Mouse (Mus musculus) heart, embryonic 14.5 days (tissue): ENCODE data around the gene Foxo4. TPM values are rescaled to one million over a fixed set of nuclear protein-coding genes. Genes with fewer than 3 reads are reported as not detected.

Experiments
- ATAC-seq: fragments of 200-750 bp; cut with Nextera tagmentation; 2 replicates; pipeline ENCODE4 v1.8.0; 2017; ENCODE audit warnings: low read depth, moderate TSS enrichment; ENCODE audit not compliant: insufficient number of reproducible peaks, insufficient read depth, low FRiP score
- H3K27ac ChIP-seq, 2 experiments: fragments of 200-500 bp in 1 of 2; fragments of 300-500 bp in 1 of 2; sonication (generic) in 1 of 2; replicated peaks in 1 of 2; 2 replicates each; pipeline ENCODE4 v1.5.1; 2012 to 2014; ENCODE audit warnings: low read depth in 2 of 2, low read length in 2 of 2, control low read depth in 1 of 2, mild to moderate bottlenecking in 1 of 2, mixed read lengths in 1 of 2; ENCODE audit not compliant: control insufficient read depth in 1 of 2, insufficient read depth in 1 of 2
- H3K27me3 ChIP-seq: fragments of 300-500 bp; sonication (generic); 2 replicates; pipeline ENCODE4 v1.6.1; 2014; ENCODE audit warnings: mild to moderate bottlenecking, low read length, control low read depth; ENCODE audit not compliant: control insufficient read depth, insufficient read depth
- H3K36me3 ChIP-seq: fragments of 300-500 bp; sonication (generic); 2 replicates; pipeline ENCODE4 v1.6.1; 2014; ENCODE audit warnings: mild to moderate bottlenecking, control low read depth, low read length, mixed read lengths; ENCODE audit not compliant: control insufficient read depth, insufficient read depth
- H3K4me1 ChIP-seq, 2 experiments: fragments of 200-500 bp in 1 of 2; fragments of 300-500 bp in 1 of 2; sonication (generic) in 1 of 2; 2 replicates each; pipeline ENCODE4 v1.6.1; 2012 to 2014; ENCODE audit warnings: low read length in 2 of 2, control low read depth in 1 of 2, mixed read lengths in 1 of 2; ENCODE audit not compliant: control insufficient read depth in 2 of 2, insufficient read depth in 2 of 2
- H3K4me2 ChIP-seq: fragments of 300-500 bp; sonication (generic); 2 replicates; pipeline ENCODE4 v1.6.1; 2014; ENCODE audit warnings: mild to moderate bottlenecking, low read length
- H3K4me3 ChIP-seq, 2 experiments: fragments of 200-500 bp in 1 of 2; fragments of 300-500 bp in 1 of 2; sonication (generic) in 1 of 2; 2 replicates each; pipeline ENCODE4 v1.5.1; 2012 to 2014; ENCODE audit warnings: low read length in 2 of 2, mild to moderate bottlenecking in 2 of 2, control low read depth in 1 of 2, low read depth in 1 of 2, moderate library complexity in 1 of 2; ENCODE audit not compliant: control insufficient read depth in 1 of 2, insufficient read depth in 1 of 2
- H3K9ac ChIP-seq: fragments of 300-500 bp; sonication (generic); 2 replicates; pipeline ENCODE4 v1.6.1; 2014; ENCODE audit warnings: mild to moderate bottlenecking, low read length
- H3K9me3 ChIP-seq: fragments of 300-500 bp; sonication (generic); 2 replicates; pipeline ENCODE4 v1.6.1; 2016; ENCODE audit warnings: low read length, control low read depth; ENCODE audit not compliant: control insufficient read depth
- WGBS: fragments of 180-500 bp; shearing (Covaris S2); extraction: QIAGEN DNeasy Blood & Tissue Kit; methylation state at CpG from one replicate; pipeline ENCODE4 v1.1.7; 2014; 5-methylcytosine and 5-hydroxymethylcytosine counted together
- polyA plus RNA-seq: library from polyadenylated mRNA; unstranded; fragments of >200 nt; fragmentation: Nextera tagmentation; extraction: Ambion mirVana; gene quantifications from 2 replicates; pipeline ENCODE4 v1.2.1, GENCODE M21; 2014

The Foxo4 gene
- polyA plus RNA-seq, 1 experiment from 2014 or later = 2.3 TPM

- Histone ChIP-seq H3K9ac (no peak overlapping the region), H3K4me2 (peak overlapping the region; percentile 8; the same call in 1 of the 2 replicates), H3K27me3 (no peaks in the 10 kb centered on the region), H3K4me3 (no peak overlapping the region), H3K36me3 (peaks cover 13% of the 10 kb centered on the region; the same call in 1 of the 2 replicates), H3K27ac (peak overlapping the region; percentile 45 to 64), H3K9me3 (no peaks in the 10 kb centered on the region), H3K4me1 (peaks cover 9 to 10% of the 10 kb centered on the region in 2 experiments; a peak in 2 of 4 replicates)
- 25% methylated on average over 8 of the region's 13 CpGs for WGBS
- ATAC-seq = peak; percentile 51
Measured at GRCm38 (mm10) chrX:101260441-101261325, 6.4 kb downstream of the Foxo4 start.

- H3K27me3 ChIP-seq = no peaks in the 10 kb centered on the region
- peaks cover 2% of the 10 kb centered on the region; the same call in 1 of the 2 replicates for H3K36me3 ChIP-seq
- H3K4me2 ChIP-seq = no peak within 1 kb of the TSS
- H3K9ac ChIP-seq = no peak within 1 kb of the TSS
- H3K9me3 ChIP-seq = no peaks in the 10 kb centered on the region
- no peak within 1 kb of the TSS for H3K4me3 ChIP-seq
- no peak within 1 kb of the TSS for H3K27ac ChIP-seq
- 88% methylated on average over 1 of the region's 1 CpGs for WGBS
- H3K4me1 ChIP-seq = peaks cover 8 to 9% of the 10 kb centered on the region in 2 experiments; a peak in 2 of 4 replicates
- ATAC-seq = no peak
Measured at GRCm38 (mm10) chrX:101263892-101264291, 9.6 kb downstream of the Foxo4 start, which contains the start of gene Gm614. Gene Gm614 (minus strand): TSS chrX:101263992.

GRCm38 (mm10) chrX:101266631-101267030, 12.3 kb downstream of the Foxo4 start:
- 93% methylated on average over 6 of the region's 6 CpGs for WGBS
- H3K4me3 ChIP-seq = no peak overlapping the region

GRCm38 (mm10) chrX:101268025-101268754, 13.9 kb downstream of the Foxo4 start, which contains the start of gene Il2rg:
Gene Il2rg (minus strand): TSS chrX:101268255.
- no peak within 1 kb of the TSS for H3K27ac ChIP-seq
- ATAC-seq = no peak
- no peak within 1 kb of the TSS for H3K9ac ChIP-seq
- no peaks in the 10 kb centered on the region for H3K27me3 ChIP-seq
- no peaks in the 10 kb centered on the region for H3K36me3 ChIP-seq
- 55% methylated on average over 5 of the region's 5 CpGs for WGBS
- no peak within 1 kb of the TSS for H3K4me3 ChIP-seq
- no peaks in the 10 kb centered on the region for H3K9me3 ChIP-seq
- H3K4me1 ChIP-seq = no peaks in the 10 kb centered on the region
- 0 out of 2 replicates have a peak within 1 kb of the TSS, but pooled peaks have one; percentile 9 for H3K4me2 ChIP-seq

More at GRCm38 (mm10) chrX:101266631-101267030, 12.3 kb downstream of the Foxo4 start:
- Histone ChIP-seq H3K9me3 (no peaks in the 10 kb centered on the region), H3K36me3 (no peaks in the 10 kb centered on the region), H3K27me3 (no peaks in the 10 kb centered on the region), H3K27ac (no peak overlapping the region), H3K4me1 (no peaks in the 10 kb centered on the region), H3K9ac (no peak overlapping the region), H3K4me2 (no peak overlapping the region)
- no peak for ATAC-seq

GRCm38 (mm10) chrX:101268755-101269124, 14.4 kb downstream of the Foxo4 start, which contains the start of gene Gm20489:
Gene Gm20489 (minus strand): TSS chrX:101269023.
- ATAC-seq = no peak
- H3K27ac ChIP-seq = no peak within 1 kb of the TSS
- no peaks in the 10 kb centered on the region for H3K27me3 ChIP-seq
- H3K9me3 ChIP-seq = no peaks in the 10 kb centered on the region
- H3K4me1 ChIP-seq = no peaks in the 10 kb centered on the region
- no peaks in the 10 kb centered on the region for H3K36me3 ChIP-seq
- H3K4me3 ChIP-seq = no peak within 1 kb of the TSS
- WGBS = 54% methylated on average over 3 of the region's 3 CpGs
- H3K4me2 ChIP-seq = 0 out of 2 replicates have a peak within 1 kb of the TSS, but pooled peaks have one; percentile 9
- no peak within 1 kb of the TSS for H3K9ac ChIP-seq

DNA sequence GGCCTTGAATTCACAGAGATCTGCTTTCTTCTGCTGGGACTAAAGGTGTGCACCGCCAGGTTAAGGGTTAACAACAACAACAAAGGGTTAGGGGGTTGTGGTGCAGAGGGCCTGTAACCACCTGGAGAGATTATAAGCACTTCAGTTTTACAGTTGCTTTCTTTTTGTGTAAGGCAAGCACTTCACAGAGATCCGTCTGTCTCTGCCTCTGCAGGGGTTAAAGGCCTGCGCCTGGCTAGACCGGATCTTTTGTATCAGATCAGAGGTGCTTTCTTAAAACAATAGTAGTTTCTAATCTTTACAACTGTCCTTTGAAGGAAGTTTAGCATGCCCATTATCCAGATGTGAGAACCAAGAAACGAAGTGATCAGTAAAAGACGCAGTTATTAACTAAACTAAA, 19.1 kb downstream of the Foxo4 start:
- peaks cover 0 to 4% of the 10 kb centered on the region in 2 experiments; a peak in 1 of 4 replicates for H3K4me1 ChIP-seq
- no peak for ATAC-seq
- peak overlapping the region; percentile 48 to 67 for H3K4me3 ChIP-seq
- peak overlapping the region; percentile 39 to 59; a peak in 2 of 4 replicates for H3K27ac ChIP-seq
- 27% methylated on average over 6 of the region's 6 CpGs for WGBS
- peaks cover 27% of the 10 kb centered on the region for H3K36me3 ChIP-seq
- H3K9me3 ChIP-seq = no peaks in the 10 kb centered on the region
- peak overlapping the region; percentile 51 for H3K4me2 ChIP-seq
- H3K9ac ChIP-seq = 0 out of 2 replicates have a peak overlapping the region, but pooled peaks have one; percentile 52
- no peaks in the 10 kb centered on the region for H3K27me3 ChIP-seq
